Mouse (Mus musculus): ENCODE measurements around the gene Bicdl1. TPM values are rescaled to one million over a fixed set of nuclear protein-coding genes. Genes with fewer than 3 reads are reported as not detected.

Bicdl1 gene
- polyA plus RNA-seq, 1 experiment, result 2.4 TPM

- H3K27me3 ChIP-seq (ENCODE audit: control insufficient read depth, insufficient read depth, insufficient read length), result no peaks in the 10 kb centered on the region
- H3ac ChIP-seq (ENCODE audit: control insufficient read depth, insufficient read length, low read depth), result no peak overlapping the region
- H3K36me3 ChIP-seq (ENCODE audit: control insufficient read depth, insufficient read depth), result peaks cover 17% of the 10 kb centered on the region
- no peaks in the 10 kb centered on the region for H3K79me2 ChIP-seq (ENCODE audit: control insufficient read depth, insufficient read depth)
- no peak for TF ChIP-seq MYOD1 (IDR thresholded peaks at IDR 0.05; ENCODE audit: control insufficient read depth, insufficient read length, low read depth)
- no peak for TF ChIP-seq MYOG (IDR thresholded peaks at IDR 0.05; ENCODE audit: control insufficient read depth, extremely low read depth, insufficient read length)
- TF ChIP-seq CEBPB (IDR thresholded peaks at IDR 0.05; ENCODE audit: low read depth), result no peak
- no peak for TF ChIP-seq FOSL1 (IDR thresholded peaks at IDR 0.05; ENCODE audit: insufficient read depth, low read length, poor library complexity, severe bottlenecking)
- no peak for TF ChIP-seq MAX (IDR thresholded peaks at IDR 0.05)
- no peak for TF ChIP-seq USF1 (IDR thresholded peaks at IDR 0.05; ENCODE audit: low read depth)
- no peak for TF ChIP-seq CTCF (IDR thresholded peaks at IDR 0.05; ENCODE audit: control insufficient read depth, insufficient read depth, insufficient read length)
- H3K4me3 ChIP-seq (ENCODE audit: insufficient read depth, poor library complexity, severe bottlenecking), result no peak overlapping the region
- H3K79me3 ChIP-seq (ENCODE audit: low read depth), result no peaks in the 10 kb centered on the region
These were observed 80.5 kb downstream of the Bicdl1 start for GRCm38 (mm10) chr5:115650885-115651284.

GRCm38 (mm10) chr5:115649699-115650098, 81.7 kb downstream of the Bicdl1 start:
- H3K27me3 ChIP-seq (ENCODE audit: control insufficient read depth, insufficient read depth, insufficient read length), result no peaks in the 10 kb centered on the region
- no peaks in the 10 kb centered on the region for H3K79me2 ChIP-seq (ENCODE audit: control insufficient read depth, insufficient read depth)

GRCm38 (mm10) chr5:115648876-115649275, 82.5 kb downstream of the Bicdl1 start:
- Histone ChIP-seq H3ac (ENCODE audit: control insufficient read depth, insufficient read length, low read depth) (no peak overlapping the region), H3K4me3 (ENCODE audit: insufficient read depth, poor library complexity, severe bottlenecking) (no peak overlapping the region), H3K79me2 (ENCODE audit: control insufficient read depth, insufficient read depth) (no peaks in the 10 kb centered on the region), H3K36me3 (ENCODE audit: control insufficient read depth, insufficient read depth) (peaks cover 27% of the 10 kb centered on the region), H3K27me3 (ENCODE audit: control insufficient read depth, insufficient read depth, insufficient read length) (no peaks in the 10 kb centered on the region), H3K79me3 (ENCODE audit: low read depth) (no peaks in the 10 kb centered on the region)
- TF ChIP-seq MAX (IDR thresholded peaks at IDR 0.05) (no peak), USF1 (IDR thresholded peaks at IDR 0.05; ENCODE audit: low read depth) (no peak), CEBPB (IDR thresholded peaks at IDR 0.05; ENCODE audit: low read depth) (no peak), FOSL1 (IDR thresholded peaks at IDR 0.05; ENCODE audit: insufficient read depth, low read length, poor library complexity, severe bottlenecking) (no peak), MYOG (IDR thresholded peaks at IDR 0.05; ENCODE audit: control insufficient read depth, extremely low read depth, insufficient read length) (no peak), MYOD1 (IDR thresholded peaks at IDR 0.05; ENCODE audit: control insufficient read depth, insufficient read length, low read depth) (no peak), CTCF (IDR thresholded peaks at IDR 0.05; ENCODE audit: control insufficient read depth, insufficient read depth, insufficient read length) (no peak)

More at GRCm38 (mm10) chr5:115649699-115650098, 81.7 kb downstream of the Bicdl1 start:
- Histone ChIP-seq H3K4me3 (ENCODE audit: insufficient read depth, poor library complexity, severe bottlenecking) (no peak overlapping the region), H3K36me3 (ENCODE audit: control insufficient read depth, insufficient read depth) (peaks cover 23% of the 10 kb centered on the region), H3K79me3 (ENCODE audit: low read depth) (no peaks in the 10 kb centered on the region), H3ac (ENCODE audit: control insufficient read depth, insufficient read length, low read depth) (no peak overlapping the region)
- TF ChIP-seq CTCF (IDR thresholded peaks at IDR 0.05; ENCODE audit: control insufficient read depth, insufficient read depth, insufficient read length) (no peak), CEBPB (IDR thresholded peaks at IDR 0.05; ENCODE audit: low read depth) (no peak), MAX (IDR thresholded peaks at IDR 0.05) (no peak), USF1 (IDR thresholded peaks at IDR 0.05; ENCODE audit: low read depth) (no peak), MYOG (IDR thresholded peaks at IDR 0.05; ENCODE audit: control insufficient read depth, extremely low read depth, insufficient read length) (no peak), MYOD1 (IDR thresholded peaks at IDR 0.05; ENCODE audit: control insufficient read depth, insufficient read length, low read depth) (no peak), FOSL1 (IDR thresholded peaks at IDR 0.05; ENCODE audit: insufficient read depth, low read length, poor library complexity, severe bottlenecking) (no peak)

- H3ac ChIP-seq (ENCODE audit: control insufficient read depth, insufficient read length, low read depth), result no peak overlapping the region
- no peak overlapping the region for H3K4me3 ChIP-seq (ENCODE audit: insufficient read depth, poor library complexity, severe bottlenecking)
- peaks cover 52% of the 10 kb centered on the region for H3K36me3 ChIP-seq (ENCODE audit: control insufficient read depth, insufficient read depth)
- H3K27me3 ChIP-seq (ENCODE audit: control insufficient read depth, insufficient read depth, insufficient read length), result no peaks in the 10 kb centered on the region
- peaks cover 14% of the 10 kb centered on the region for H3K79me2 ChIP-seq (ENCODE audit: control insufficient read depth, insufficient read depth)
- no peak for TF ChIP-seq CTCF (IDR thresholded peaks at IDR 0.05; ENCODE audit: control insufficient read depth, insufficient read depth, insufficient read length)
- no peak for TF ChIP-seq USF1 (IDR thresholded peaks at IDR 0.05; ENCODE audit: low read depth)
- TF ChIP-seq MAX (IDR thresholded peaks at IDR 0.05), result no peak
- no peak for TF ChIP-seq MYOD1 (IDR thresholded peaks at IDR 0.05; ENCODE audit: control insufficient read depth, insufficient read length, low read depth)
- no peak for TF ChIP-seq MYOG (IDR thresholded peaks at IDR 0.05; ENCODE audit: control insufficient read depth, extremely low read depth, insufficient read length)
- TF ChIP-seq FOSL1 (IDR thresholded peaks at IDR 0.05; ENCODE audit: insufficient read depth, low read length, poor library complexity, severe bottlenecking), result no peak
- no peak for TF ChIP-seq CEBPB (IDR thresholded peaks at IDR 0.05; ENCODE audit: low read depth)
- no peaks in the 10 kb centered on the region for H3K79me3 ChIP-seq (ENCODE audit: low read depth)
These were observed 87.2 kb downstream of the Bicdl1 start for GRCm38 (mm10) chr5:115644192-115644591.

GRCm38 (mm10) chr5:115635536-115635935, 95.9 kb downstream of the Bicdl1 start:
- Histone ChIP-seq H3K36me3 (ENCODE audit: control insufficient read depth, insufficient read depth) (peaks cover 30% of the 10 kb centered on the region), H3K27me3 (ENCODE audit: control insufficient read depth, insufficient read depth, insufficient read length) (no peaks in the 10 kb centered on the region), H3K79me3 (ENCODE audit: low read depth) (peaks cover 53% of the 10 kb centered on the region), H3ac (ENCODE audit: control insufficient read depth, insufficient read length, low read depth) (no peak overlapping the region), H3K4me3 (ENCODE audit: insufficient read depth, poor library complexity, severe bottlenecking) (no peak overlapping the region), H3K79me2 (ENCODE audit: control insufficient read depth, insufficient read depth) (peaks cover 83% of the 10 kb centered on the region)
- TF ChIP-seq CEBPB (IDR thresholded peaks at IDR 0.05; ENCODE audit: low read depth) (no peak), USF1 (IDR thresholded peaks at IDR 0.05; ENCODE audit: low read depth) (no peak), FOSL1 (IDR thresholded peaks at IDR 0.05; ENCODE audit: insufficient read depth, low read length, poor library complexity, severe bottlenecking) (no peak), MYOD1 (IDR thresholded peaks at IDR 0.05; ENCODE audit: control insufficient read depth, insufficient read length, low read depth) (no peak), MYOG (IDR thresholded peaks at IDR 0.05; ENCODE audit: control insufficient read depth, extremely low read depth, insufficient read length) (no peak), MAX (IDR thresholded peaks at IDR 0.05) (no peak), CTCF (IDR thresholded peaks at IDR 0.05; ENCODE audit: control insufficient read depth, insufficient read depth, insufficient read length) (no peak)
